Mouse (Mus musculus) heart, embryonic 11.5 days (tissue): ENCODE measurements around the gene Ampd3. TPM values are rescaled to one million over a fixed set of nuclear protein-coding genes. Genes with fewer than 3 reads are reported as not detected.

ENCODE experiments used
- ATAC-seq: fragments of 200-750 bp; cut with Nextera tagmentation; replicated peaks from 2 replicates; pipeline ENCODE4 v1.8.0; 2017; ENCODE audit warnings: moderate library complexity; ENCODE audit not compliant: insufficient number of reproducible peaks, low FRiP score, low TSS enrichment
- H3K27ac ChIP-seq: fragments of 300-500 bp; sonication (generic); 2 replicates; pipeline ENCODE4 v1.5.1; 2014; ENCODE audit warnings: mild to moderate bottlenecking, low read depth, low read length
- H3K27me3 ChIP-seq: fragments of 300-500 bp; sonication (generic); 2 replicates; pipeline ENCODE4 v1.6.1; 2014; ENCODE audit warnings: mild to moderate bottlenecking, low read length, mixed read lengths; ENCODE audit not compliant: control insufficient read depth, insufficient read depth
- H3K36me3 ChIP-seq: fragments of 300-500 bp; sonication (generic); 2 replicates; pipeline ENCODE4 v1.6.1; 2014; ENCODE audit warnings: mild to moderate bottlenecking, low read length, moderate library complexity, mixed read lengths; ENCODE audit not compliant: control insufficient read depth, insufficient read depth
- H3K4me1 ChIP-seq: fragments of 300-500 bp; sonication (generic); 2 replicates; pipeline ENCODE4 v1.6.1; 2014; ENCODE audit warnings: low read length; ENCODE audit not compliant: control insufficient read depth, insufficient read depth
- H3K4me2 ChIP-seq: fragments of 300-500 bp; sonication (generic); 2 replicates; pipeline ENCODE4 v1.6.1; 2014; ENCODE audit warnings: mild to moderate bottlenecking, moderate library complexity
- H3K4me3 ChIP-seq: fragments of 300-500 bp; sonication (generic); 2 replicates; pipeline ENCODE4 v1.5.1; 2014; ENCODE audit warnings: low read depth, low read length
- H3K9ac ChIP-seq: fragments of 300-500 bp; sonication (generic); 2 replicates; pipeline ENCODE4 v1.6.1; 2014; ENCODE audit warnings: mild to moderate bottlenecking, low read depth, low read length, moderate library complexity
- H3K9me3 ChIP-seq: fragments of 300-500 bp; sonication (generic); replicated peaks from 2 replicates; pipeline ENCODE4 v1.6.1; 2016; ENCODE audit warnings: low read length; ENCODE audit not compliant: control insufficient read depth
- WGBS: fragments of 180-500 bp; shearing (Covaris S2); extraction: QIAGEN DNeasy Blood & Tissue Kit; methylation state at CpG from one replicate; pipeline ENCODE4 v1.1.7; 2014; ENCODE audit not compliant: insufficient replicate concordance; 5-methylcytosine and 5-hydroxymethylcytosine counted together
- polyA plus RNA-seq: library from polyadenylated mRNA; unstranded; fragments of >200 nt; fragmentation: Nextera tagmentation; extraction: Ambion mirVana; gene quantifications from 2 replicates; pipeline ENCODE4 v1.2.1, GENCODE M21; 2014

Ampd3 gene
- polyA plus RNA-seq, 1 experiment from 2014 or later, result 8.9 TPM

GRCm38 (mm10) chr7:110732001-110732632, 35.9 kb upstream of the Ampd3 start:
- Histone ChIP-seq H3K9ac (no peak overlapping the region), H3K4me3 (no peak overlapping the region), H3K27me3 (no peaks in the 10 kb centered on the region), H3K9me3 (0 out of 2 replicates have a peak, but pooled peaks cover 3% of the 10 kb centered on the region), H3K4me2 (no peak overlapping the region), H3K36me3 (no peaks in the 10 kb centered on the region), H3K27ac (no peak overlapping the region), H3K4me1 (no peaks in the 10 kb centered on the region)
- WGBS, result 80% methylated on average over 12 of the region's 12 CpGs
- ATAC-seq, result no peak

DNA sequence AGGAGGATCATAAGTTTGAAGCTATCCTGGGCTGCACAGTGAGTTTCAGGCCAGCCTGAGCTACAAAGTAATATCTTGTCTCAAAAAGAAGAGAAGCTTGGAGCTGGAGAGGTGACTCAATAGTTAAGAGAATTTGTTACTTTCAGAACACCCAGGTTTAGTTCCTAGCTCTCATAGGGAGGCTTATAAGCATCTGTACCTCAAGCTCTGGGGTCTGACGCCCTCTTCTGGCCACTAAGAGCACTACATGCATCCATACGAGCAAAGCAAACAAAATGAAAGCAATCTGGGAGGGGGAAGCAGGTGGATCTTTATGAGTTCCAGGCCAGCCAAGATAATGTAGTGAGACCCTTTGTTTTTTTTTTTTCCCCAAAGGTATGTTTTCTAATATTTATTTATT, 31.1 kb upstream of the Ampd3 start:
- Histone ChIP-seq H3K9ac (no peak overlapping the region), H3K9me3 (0 out of 2 replicates have a peak, but pooled peaks cover 3% of the 10 kb centered on the region), H3K4me1 (no peaks in the 10 kb centered on the region), H3K36me3 (no peaks in the 10 kb centered on the region), H3K4me3 (no peak overlapping the region), H3K4me2 (no peak overlapping the region), H3K27ac (no peak overlapping the region), H3K27me3 (no peaks in the 10 kb centered on the region)
- WGBS, result 43% methylated on average over 2 of the region's 2 CpGs
- ATAC-seq, result no peak

DNA sequence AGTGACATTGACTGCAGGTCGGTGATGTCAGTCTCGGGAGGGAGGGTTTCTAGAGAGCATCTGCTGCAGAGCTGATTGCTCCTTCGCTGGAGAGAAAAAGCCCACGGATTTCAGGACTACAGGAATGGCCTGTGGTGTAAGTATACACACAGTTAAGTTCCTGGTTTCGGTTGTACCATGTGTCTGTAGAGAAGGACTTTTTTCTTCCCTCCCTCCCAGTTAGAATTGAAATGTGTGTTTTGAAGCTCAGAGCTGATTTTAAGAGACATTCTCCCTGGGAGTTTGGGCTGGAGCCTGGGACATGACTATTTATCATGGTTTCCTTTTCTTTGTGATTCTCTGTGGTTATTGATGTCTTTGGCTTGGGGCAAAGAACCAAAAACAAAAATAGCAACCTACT, 28.2 kb upstream of the Ampd3 start:
- Histone ChIP-seq H3K4me1 (no peaks in the 10 kb centered on the region), H3K4me3 (no peak overlapping the region), H3K27me3 (no peaks in the 10 kb centered on the region), H3K27ac (no peak overlapping the region), H3K36me3 (no peaks in the 10 kb centered on the region), H3K9me3 (0 out of 2 replicates have a peak, but pooled peaks cover 3% of the 10 kb centered on the region), H3K4me2 (no peak overlapping the region), H3K9ac (no peak overlapping the region)
- no peak for ATAC-seq
- 30% methylated on average over 5 of the region's 5 CpGs for WGBS

- H3K9ac ChIP-seq, result no peak overlapping the region
- H3K4me3 ChIP-seq, result no peak overlapping the region
- no peak for ATAC-seq
- no peaks in the 10 kb centered on the region for H3K27me3 ChIP-seq
- WGBS, result 39% methylated on average over 2 of the region's 2 CpGs
- H3K4me1 ChIP-seq, result no peaks in the 10 kb centered on the region
- H3K27ac ChIP-seq, result no peak overlapping the region
- 0 out of 2 replicates have a peak, but pooled peaks cover 3% of the 10 kb centered on the region for H3K9me3 ChIP-seq
- no peak overlapping the region for H3K4me2 ChIP-seq
- H3K36me3 ChIP-seq, result no peaks in the 10 kb centered on the region
These were observed 27.8 kb upstream of the Ampd3 start for GRCm38 (mm10) chr7:110740188-110740587.

DNA sequence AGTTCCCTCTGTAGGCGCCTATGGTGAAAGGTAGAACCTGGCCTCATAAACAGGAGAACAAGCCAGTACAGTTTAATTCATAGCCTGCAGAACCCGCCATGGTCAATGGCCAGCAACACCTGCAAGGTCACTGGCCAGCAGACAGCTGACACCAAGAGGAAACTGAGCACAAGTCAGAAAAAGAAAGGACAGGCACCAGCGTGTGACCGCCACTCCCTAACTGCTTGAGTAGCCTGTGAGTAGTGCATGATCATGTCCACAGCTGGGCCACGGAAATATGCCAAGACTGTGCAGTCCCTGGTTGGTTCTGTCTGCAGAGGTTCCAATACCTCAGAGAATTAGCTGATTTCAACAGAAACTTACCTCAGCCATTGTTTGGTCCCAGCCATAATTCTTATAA, 26.0 kb upstream of the Ampd3 start:
- no peak overlapping the region for H3K4me2 ChIP-seq
- no peak overlapping the region for H3K9ac ChIP-seq
- H3K27me3 ChIP-seq, result no peaks in the 10 kb centered on the region
- no peak for ATAC-seq
- no peak overlapping the region for H3K4me3 ChIP-seq
- H3K36me3 ChIP-seq, result no peaks in the 10 kb centered on the region
- no peaks in the 10 kb centered on the region for H3K9me3 ChIP-seq
- H3K27ac ChIP-seq, result no peak overlapping the region
- H3K4me1 ChIP-seq, result no peaks in the 10 kb centered on the region
- 82% methylated on average over 5 of the region's 5 CpGs for WGBS

GRCm38 (mm10) chr7:110746087-110746562, 21.9 kb upstream of the Ampd3 start:
- Histone ChIP-seq H3K4me1 (no peaks in the 10 kb centered on the region), H3K9me3 (no peaks in the 10 kb centered on the region), H3K27ac (no peak overlapping the region), H3K9ac (no peak overlapping the region), H3K4me2 (no peak overlapping the region), H3K27me3 (no peaks in the 10 kb centered on the region), H3K4me3 (no peak overlapping the region), H3K36me3 (no peaks in the 10 kb centered on the region)
- WGBS, result 75% methylated on average over 5 of the region's 5 CpGs
- ATAC-seq, result no peak

DNA sequence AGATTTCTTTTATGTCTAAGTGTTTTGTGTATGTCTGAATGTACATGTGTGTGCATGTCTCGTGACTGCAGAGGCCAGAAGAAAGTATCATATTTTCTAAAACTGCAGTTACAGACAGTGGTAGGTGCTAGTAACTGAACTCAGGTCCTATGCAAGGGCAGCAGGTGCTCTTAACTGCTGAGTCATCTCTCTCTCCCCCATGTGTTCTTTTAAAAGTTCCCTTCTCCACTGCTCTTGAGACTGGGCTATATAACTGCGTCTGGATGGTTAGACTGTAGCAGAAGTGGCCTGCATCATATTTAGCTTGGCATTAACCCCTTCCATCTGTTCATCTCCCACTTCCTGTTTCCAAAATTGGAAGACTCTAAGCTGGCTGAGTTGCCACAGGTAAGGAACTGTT, 21.2 kb upstream of the Ampd3 start:
- Histone ChIP-seq H3K4me3 (no peak overlapping the region), H3K9ac (no peak overlapping the region), H3K27me3 (no peaks in the 10 kb centered on the region), H3K4me1 (no peaks in the 10 kb centered on the region), H3K36me3 (no peaks in the 10 kb centered on the region), H3K9me3 (no peaks in the 10 kb centered on the region), H3K4me2 (no peak overlapping the region), H3K27ac (no peak overlapping the region)
- no peak for ATAC-seq
- 65% methylated on average over 2 of the region's 2 CpGs for WGBS

DNA sequence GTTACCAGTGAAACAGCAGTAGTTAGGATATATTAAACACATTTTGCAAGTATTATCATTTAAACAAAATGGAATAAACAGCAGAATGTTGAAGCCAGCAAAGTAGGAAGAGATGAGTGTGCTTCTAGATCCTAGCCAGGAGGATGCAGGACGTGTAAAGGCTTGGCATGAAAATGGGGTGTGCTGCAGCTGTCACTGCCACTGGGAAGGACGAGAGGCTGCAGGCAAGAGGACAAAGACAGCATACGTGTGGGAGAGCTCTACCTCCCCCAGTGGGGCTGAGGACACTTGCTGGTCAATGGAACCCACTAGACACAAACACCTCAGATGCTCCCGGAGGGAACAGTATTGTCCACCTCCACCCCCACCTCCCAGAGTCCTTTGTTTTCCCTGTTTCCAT, 17.2 kb upstream of the Ampd3 start:
- Histone ChIP-seq H3K36me3 (no peaks in the 10 kb centered on the region), H3K9me3 (no peaks in the 10 kb centered on the region), H3K27ac (no peak overlapping the region), H3K4me3 (no peak overlapping the region), H3K9ac (no peak overlapping the region), H3K4me2 (no peak overlapping the region), H3K4me1 (no peaks in the 10 kb centered on the region), H3K27me3 (no peaks in the 10 kb centered on the region)
- 62% methylated on average over 4 of the region's 4 CpGs for WGBS
- ATAC-seq, result no peak

DNA sequence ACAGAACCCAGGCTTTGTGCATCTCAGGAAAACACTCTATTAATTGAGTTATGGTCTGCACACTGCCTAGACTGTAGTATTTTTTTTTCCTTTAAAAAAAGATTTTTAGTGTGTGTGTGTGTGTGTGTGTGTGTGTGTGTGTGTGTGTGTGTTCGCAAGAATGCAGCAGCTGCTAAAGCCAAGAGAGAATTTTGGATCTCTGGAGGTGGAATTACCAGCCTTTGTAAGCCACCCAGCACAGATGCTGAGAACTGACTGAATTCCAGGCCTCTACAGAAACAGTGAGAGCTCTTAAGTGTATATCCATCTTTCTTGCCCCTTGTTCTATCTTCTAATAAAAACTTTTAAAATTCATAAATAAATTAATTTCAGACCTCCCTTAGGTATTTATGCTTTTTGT, 16.4 kb upstream of the Ampd3 start:
- Histone ChIP-seq H3K4me2 (no peak overlapping the region), H3K9ac (no peak overlapping the region), H3K4me1 (no peaks in the 10 kb centered on the region), H3K9me3 (no peaks in the 10 kb centered on the region), H3K27ac (no peak overlapping the region), H3K4me3 (no peak overlapping the region), H3K27me3 (no peaks in the 10 kb centered on the region), H3K36me3 (no peaks in the 10 kb centered on the region)
- 85% methylated on average over 1 of the region's 1 CpGs for WGBS
- no peak for ATAC-seq
